Mouse (Mus musculus) heart, embryonic 16.5 days (tissue): ENCODE measurements around the gene Rgs11. TPM values are rescaled to one million over a fixed set of nuclear protein-coding genes. Genes with fewer than 3 reads are reported as not detected.
A peak's percentile ranks its signal among the peaks of the same experiment; 100 is the strongest.

Experiments used
- ATAC-seq: fragments of 200-750 bp; cut with Nextera tagmentation; replicated peaks from 2 replicates; pipeline ENCODE4 v1.8.0; 2017; ENCODE audit warnings: moderate number of reproducible peaks; ENCODE audit not compliant: insufficient read depth, low FRiP score; ENCODE audit errors: extremely low read depth
- H3K27ac ChIP-seq: fragments of 300-500 bp; sonication (generic); 2 replicates; pipeline ENCODE4 v1.5.1; 2014; ENCODE audit warnings: mild to moderate bottlenecking, low read length, control low read depth, moderate library complexity
- H3K27me3 ChIP-seq: fragments of 300-500 bp; sonication (generic); 2 replicates; pipeline ENCODE4 v1.6.1; 2014; ENCODE audit warnings: low read length, mixed read lengths; ENCODE audit not compliant: control insufficient read depth, insufficient read depth
- H3K36me3 ChIP-seq: fragments of 300-500 bp; sonication (generic); 2 replicates; pipeline ENCODE4 v1.6.1; 2014; ENCODE audit not compliant: control insufficient read depth, insufficient read depth
- H3K4me1 ChIP-seq: fragments of 300-500 bp; sonication (generic); 2 replicates; pipeline ENCODE4 v1.6.1; 2014; ENCODE audit warnings: low read length, mixed read lengths; ENCODE audit not compliant: control insufficient read depth, insufficient read depth
- H3K4me2 ChIP-seq: fragments of 300-500 bp; sonication (generic); 2 replicates; pipeline ENCODE4 v1.6.1; 2014; ENCODE audit warnings: low read depth, mild to moderate bottlenecking, control low read depth, low read length
- H3K4me3 ChIP-seq: fragments of 300-500 bp; sonication (generic); 2 replicates; pipeline ENCODE4 v1.5.1; 2014; ENCODE audit warnings: mild to moderate bottlenecking, control low read depth, low read length
- H3K9ac ChIP-seq: fragments of 300-500 bp; sonication (generic); 2 replicates; pipeline ENCODE4 v1.6.1; 2014; ENCODE audit warnings: low read length, control low read depth
- H3K9me3 ChIP-seq: fragments of 300-500 bp; sonication (generic); replicated peaks from 2 replicates; pipeline ENCODE4 v1.6.1; 2016; ENCODE audit warnings: low read length; ENCODE audit not compliant: control insufficient read depth
- WGBS: fragments of 180-500 bp; shearing (Covaris S2); extraction: QIAGEN DNeasy Blood & Tissue Kit; methylation state at CpG from one replicate; pipeline ENCODE4 v1.1.7; 2014; 5-methylcytosine and 5-hydroxymethylcytosine counted together
- polyA plus RNA-seq: library from polyadenylated mRNA; unstranded; fragments of >200 nt; fragmentation: Nextera tagmentation; extraction: Ambion mirVana; gene quantifications from 2 replicates; pipeline ENCODE4 v1.2.1, GENCODE M21; 2015

Gene Rgs11
- polyA plus RNA-seq, 1 experiment from 2014 or later = 6.1 TPM

DNA sequence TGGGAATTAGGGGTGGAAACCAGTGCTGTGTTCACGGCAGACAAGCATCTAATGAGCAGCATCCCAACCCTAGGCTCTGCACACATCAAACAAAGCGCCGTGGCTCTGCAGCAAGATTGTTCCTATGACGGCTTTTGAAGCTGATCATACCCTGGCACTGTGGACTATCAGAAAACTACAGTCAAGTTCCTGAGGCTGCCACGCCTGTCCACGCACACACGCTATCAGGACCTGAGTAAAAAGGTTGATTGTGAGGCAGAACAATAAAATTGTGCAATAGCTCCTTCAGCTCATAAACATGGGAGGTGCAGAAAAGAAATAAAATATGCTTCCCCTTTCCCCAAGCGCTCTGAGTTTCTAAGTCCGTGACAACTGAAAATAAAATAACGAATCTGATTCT, 34.9 kb downstream of the Rgs11 start:
- H3K27me3 ChIP-seq = no peaks in the 10 kb centered on the region

DNA sequence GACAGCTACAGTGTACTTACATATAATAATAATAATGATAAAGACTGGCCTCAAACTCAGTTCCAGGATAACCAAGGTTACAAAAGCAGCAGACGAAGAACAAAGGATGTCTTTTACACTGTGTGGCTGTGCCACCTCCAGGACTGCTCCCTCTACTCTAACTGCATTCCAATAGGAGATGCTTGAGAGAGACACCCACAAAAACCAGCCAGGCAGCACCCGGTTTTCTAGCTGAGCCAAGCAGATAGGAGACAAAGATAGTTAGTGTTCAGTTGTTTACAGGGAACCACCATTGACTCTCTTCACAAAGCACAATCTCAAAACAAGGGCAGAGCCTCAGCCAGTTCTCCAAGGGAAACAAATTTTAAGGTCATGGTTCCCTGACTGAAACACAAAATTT, 36.8 kb downstream of the Rgs11 start:
- Histone ChIP-seq H3K36me3 (no peaks in the 10 kb centered on the region), H3K4me1 (peaks cover 9% of the 10 kb centered on the region), H3K4me3 (no peak overlapping the region), H3K9ac (no peak overlapping the region), H3K27ac (no peak overlapping the region), H3K9me3 (no peaks in the 10 kb centered on the region), H3K27me3 (no peaks in the 10 kb centered on the region), H3K4me2 (no peak overlapping the region)
- ATAC-seq = no peak
- 66% methylated on average over 2 of the region's 2 CpGs for WGBS

More for the DNA sequence above, 34.9 kb downstream of the Rgs11 start:
- 80% methylated on average over 10 of the region's 10 CpGs for WGBS
- Histone ChIP-seq H3K9ac (no peak overlapping the region), H3K4me3 (no peak overlapping the region), H3K27ac (no peak overlapping the region), H3K4me1 (peaks cover under 1% of the 10 kb centered on the region), H3K9me3 (no peaks in the 10 kb centered on the region), H3K36me3 (no peaks in the 10 kb centered on the region), H3K4me2 (no peak overlapping the region)
- no peak for ATAC-seq

DNA sequence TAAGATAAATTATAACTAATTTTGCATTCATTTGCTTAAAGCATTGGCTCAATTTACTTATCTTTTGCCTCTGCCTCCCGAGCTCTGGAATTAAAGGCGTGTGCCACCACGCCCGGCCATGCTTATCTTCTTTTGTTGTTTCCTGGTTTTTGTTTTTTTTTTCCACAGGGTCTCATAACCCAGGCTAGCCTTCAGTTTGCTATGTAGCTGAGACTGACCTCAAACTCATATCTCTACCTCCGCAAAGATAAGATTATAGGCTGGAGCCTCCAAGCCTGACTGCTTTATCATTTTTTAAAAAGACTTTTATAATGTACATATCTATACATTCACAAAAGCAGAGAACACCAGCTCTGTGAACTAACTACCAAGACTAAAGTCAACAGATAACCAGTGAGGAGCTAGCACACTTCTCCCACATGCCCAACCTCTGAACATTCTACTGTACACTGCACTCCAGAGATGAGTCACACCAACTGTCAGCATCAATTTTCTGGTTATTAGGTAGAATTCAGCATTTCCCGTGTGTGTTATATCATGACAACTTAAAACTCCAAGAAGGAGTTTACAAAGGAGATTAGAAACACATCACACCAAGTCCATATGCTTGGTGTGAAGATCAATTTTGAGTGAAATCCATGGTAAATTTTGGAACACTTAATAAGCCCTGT, 37.5 kb downstream of the Rgs11 start:
- peaks cover 9% of the 10 kb centered on the region for H3K4me1 ChIP-seq
- no peak overlapping the region for H3K4me3 ChIP-seq
- no peak for ATAC-seq
- no peaks in the 10 kb centered on the region for H3K27me3 ChIP-seq
- H3K4me2 ChIP-seq = no peak overlapping the region
- no peak overlapping the region for H3K27ac ChIP-seq
- no peak overlapping the region for H3K9ac ChIP-seq
- 53% methylated on average over 6 of the region's 6 CpGs for WGBS
- no peaks in the 10 kb centered on the region for H3K9me3 ChIP-seq
- no peaks in the 10 kb centered on the region for H3K36me3 ChIP-seq

DNA sequence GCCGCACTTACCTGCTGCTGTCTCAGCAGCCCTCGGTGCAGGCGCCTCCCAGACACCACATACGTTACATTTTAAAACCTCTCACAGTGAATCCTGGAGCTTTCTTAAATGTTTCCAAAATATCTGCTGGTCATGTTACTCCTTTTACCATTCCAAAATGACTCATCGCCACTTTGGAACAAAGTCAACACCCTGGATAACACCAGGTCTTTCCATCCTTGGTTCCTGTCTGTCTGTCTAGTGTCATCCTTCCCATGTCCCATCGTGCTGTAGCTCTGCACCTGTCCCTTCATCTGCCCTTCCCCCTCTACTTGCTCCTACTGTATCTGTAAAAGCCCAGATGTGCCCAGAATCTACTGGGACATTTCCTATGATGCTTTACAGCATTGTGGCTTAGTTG, 38.2 kb downstream of the Rgs11 start:
- Histone ChIP-seq H3K9ac (no peak overlapping the region), H3K27me3 (no peaks in the 10 kb centered on the region), H3K9me3 (no peaks in the 10 kb centered on the region), H3K4me1 (peaks cover 9% of the 10 kb centered on the region), H3K36me3 (no peaks in the 10 kb centered on the region), H3K27ac (no peak overlapping the region), H3K4me2 (no peak overlapping the region), H3K4me3 (no peak overlapping the region)
- ATAC-seq = no peak
- 66% methylated on average over 6 of the region's 6 CpGs for WGBS

DNA sequence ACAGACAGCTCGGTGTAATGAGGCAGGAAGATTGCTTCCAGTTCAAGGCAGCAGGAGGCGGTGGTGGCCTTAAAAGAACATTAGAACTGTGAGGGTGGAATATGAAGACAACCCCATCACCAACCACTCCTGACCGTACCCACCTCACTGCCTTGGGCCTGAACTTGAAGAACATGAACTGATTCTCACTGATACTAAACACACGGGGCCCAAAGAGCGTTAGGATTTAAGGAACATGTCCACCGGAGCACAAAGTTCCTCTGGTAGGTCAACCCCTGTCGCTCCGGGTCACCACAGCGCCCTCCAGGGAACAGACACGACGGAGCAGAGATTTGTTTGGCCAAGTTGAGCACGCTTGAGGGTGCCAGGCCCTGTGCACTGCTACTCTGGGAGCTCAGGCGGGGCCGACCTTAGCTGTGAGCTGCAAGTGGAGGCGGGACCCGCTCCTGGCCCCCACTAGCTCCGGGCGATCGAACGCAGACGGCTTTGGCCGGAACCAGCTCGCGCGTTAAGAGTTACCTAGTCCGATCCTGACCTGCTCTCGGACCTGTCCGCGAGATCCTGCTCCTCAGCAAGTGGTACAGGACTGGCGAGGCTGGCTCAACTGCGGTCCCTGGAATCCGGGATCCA, 40.8 kb downstream of the Rgs11 start:
- peak overlapping the region; percentile 88 for H3K27ac ChIP-seq
- H3K27me3 ChIP-seq = no peaks in the 10 kb centered on the region
- peak overlapping the region; percentile 84 for H3K4me3 ChIP-seq
- no peaks in the 10 kb centered on the region for H3K9me3 ChIP-seq
- H3K4me2 ChIP-seq = peak overlapping the region; percentile 81
- H3K36me3 ChIP-seq = no peaks in the 10 kb centered on the region
- ATAC-seq = peak; percentile 71
- WGBS = 1% methylated on average over 32 of the region's 32 CpGs
- peaks cover 9% of the 10 kb centered on the region for H3K4me1 ChIP-seq
- H3K9ac ChIP-seq = peak overlapping the region; percentile 84

DNA sequence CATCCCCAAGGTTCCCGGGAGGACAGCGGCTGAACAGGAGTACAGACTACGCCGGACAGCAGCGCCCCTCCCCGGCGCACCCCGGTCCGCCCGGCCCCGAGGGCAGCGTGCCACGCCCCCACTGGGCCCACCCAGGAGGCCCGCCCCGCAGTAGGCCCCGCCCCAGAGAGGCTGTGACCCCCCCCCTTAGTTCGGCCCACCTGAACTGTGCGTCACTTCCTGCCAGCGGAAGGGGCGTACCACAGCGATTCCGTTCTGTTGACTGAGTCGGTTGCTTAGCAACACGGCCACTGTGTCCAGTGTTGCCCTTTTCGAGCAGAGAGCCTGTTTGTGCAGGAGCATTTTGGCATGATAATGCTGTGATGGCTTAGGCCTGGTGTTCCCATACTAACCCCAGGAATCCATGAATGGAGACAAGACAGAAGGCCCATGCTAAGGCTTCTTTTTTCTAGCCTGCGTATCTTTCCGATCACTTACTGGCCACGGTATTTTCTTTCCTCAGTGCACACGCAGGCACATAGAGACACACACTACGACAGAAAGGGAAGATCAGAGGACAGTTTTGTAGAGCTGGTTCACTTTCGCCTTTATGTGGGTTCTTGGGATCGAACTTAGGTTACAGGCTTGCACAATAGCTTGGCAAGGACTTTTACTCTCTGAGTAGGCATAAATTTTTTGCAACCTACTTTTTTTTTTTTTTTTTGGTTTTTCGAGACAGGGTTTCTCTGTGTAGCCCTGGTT, 41.5 kb downstream of the Rgs11 start, which contains the start of gene Fam234a:
Fam234a (minus strand) TSS at position 142 of the 741 bp plus-strand sequence.
- ATAC-seq = peak; percentile 98
- no peaks in the 10 kb centered on the region for H3K36me3 ChIP-seq
- peak within 1 kb of the TSS; percentile 84 for H3K9ac ChIP-seq
- peaks cover 9% of the 10 kb centered on the region for H3K4me1 ChIP-seq
- peak within 1 kb of the TSS; percentile 81 for H3K4me2 ChIP-seq
- WGBS = 7% methylated on average over 33 of the region's 33 CpGs
- H3K9me3 ChIP-seq = no peaks in the 10 kb centered on the region
- peak within 1 kb of the TSS; percentile 88 for H3K27ac ChIP-seq
- H3K27me3 ChIP-seq = no peaks in the 10 kb centered on the region
- peak within 1 kb of the TSS; percentile 84 for H3K4me3 ChIP-seq

DNA sequence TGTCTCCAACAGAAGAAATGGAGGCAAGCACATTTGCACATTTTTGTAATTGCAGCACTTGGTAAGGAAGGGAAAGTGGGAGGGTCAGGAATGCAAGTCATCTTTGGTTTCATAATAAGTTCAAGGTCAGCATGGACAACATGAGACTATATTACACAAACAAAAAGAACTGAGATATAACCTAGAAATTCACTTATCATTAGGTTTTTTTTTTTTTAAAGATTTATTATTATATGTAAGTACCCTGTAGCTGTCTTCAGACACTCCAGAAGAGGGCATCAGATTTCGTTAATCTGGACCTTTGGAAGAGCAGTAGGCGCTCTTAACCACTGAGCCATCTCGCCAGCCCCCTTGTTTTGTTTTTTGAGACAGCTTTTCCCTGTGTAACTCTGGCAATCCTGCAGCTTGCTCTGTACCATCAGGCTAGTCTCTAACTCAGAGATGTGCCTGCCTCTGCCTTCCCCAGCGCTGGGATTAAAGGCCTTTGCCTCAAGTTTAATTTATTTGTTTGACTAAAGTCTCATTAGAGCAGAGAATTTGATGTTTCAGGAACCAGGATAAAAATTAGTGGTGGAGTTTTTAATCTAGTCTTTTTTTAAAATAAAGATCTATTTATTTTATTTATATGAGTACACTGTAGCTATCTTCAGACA, 49.3 kb downstream of the Rgs11 start:
- Histone ChIP-seq H3K27ac (peak overlapping the region; percentile 99), H3K36me3 (peaks cover 3% of the 10 kb centered on the region; the same call in 1 of the 2 replicates), H3K9ac (peak overlapping the region; percentile 96), H3K4me2 (peak overlapping the region; percentile 89), H3K27me3 (no peaks in the 10 kb centered on the region), H3K9me3 (no peaks in the 10 kb centered on the region), H3K4me3 (peak overlapping the region; percentile 77), H3K4me1 (peaks cover 10% of the 10 kb centered on the region)
- no peak for ATAC-seq
- 56% methylated on average over 4 of the region's 4 CpGs for WGBS

DNA sequence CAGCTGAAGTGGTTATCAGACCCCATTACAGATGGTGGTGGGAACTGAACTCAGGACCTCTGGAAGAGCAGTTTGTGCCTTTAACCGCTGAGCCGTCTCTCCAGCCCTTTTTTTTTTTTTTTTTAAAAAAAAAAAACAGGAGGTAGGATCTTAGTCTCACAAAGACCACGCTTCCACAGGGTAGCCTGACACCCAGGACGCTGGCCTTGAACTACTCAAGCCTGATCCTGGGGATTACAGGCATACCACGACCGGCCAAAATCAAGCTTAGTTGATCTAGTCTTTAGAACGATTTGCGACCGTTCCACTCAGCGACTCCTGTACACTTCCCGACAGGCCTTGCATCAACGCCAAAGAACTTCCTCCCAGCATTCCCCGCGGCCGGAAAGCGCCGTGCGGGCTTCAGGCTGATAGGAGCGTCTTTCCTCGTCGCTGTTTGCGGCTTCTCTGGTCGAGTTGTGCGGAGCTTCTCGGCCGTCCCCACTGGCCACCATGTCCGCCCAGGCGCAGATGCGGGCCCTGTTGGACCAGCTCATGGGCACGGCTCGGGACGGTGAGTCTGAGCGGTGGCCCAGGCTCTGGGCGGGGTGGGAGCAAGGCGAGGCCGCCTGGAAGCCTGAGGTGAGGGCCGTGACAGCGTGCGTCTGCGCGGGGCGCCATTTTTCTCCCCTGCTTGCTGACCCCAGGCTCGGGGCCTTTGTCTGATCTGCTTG, 49.9 kb downstream of the Rgs11 start, which contains the start of gene Luc7l:
Luc7l (plus strand) TSS at position 358 of the 713 bp plus-strand sequence.
- Histone ChIP-seq H3K9me3 (no peaks in the 10 kb centered on the region), H3K27me3 (no peaks in the 10 kb centered on the region), H3K4me3 (peak within 1 kb of the TSS; percentile 77), H3K4me1 (peaks cover 10% of the 10 kb centered on the region), H3K4me2 (peak within 1 kb of the TSS; percentile 89), H3K9ac (peak within 1 kb of the TSS; percentile 96), H3K27ac (peak within 1 kb of the TSS; percentile 99), H3K36me3 (peaks cover 7% of the 10 kb centered on the region)
- ATAC-seq = peak; percentile 96
- whole genome bisulfite sequencing = under 1% methylated on average over 41 of the region's 43 CpGs
